Mouse (Mus musculus) heart, embryonic 10.5 days (tissue): Measurements from ENCODE around the gene Grid2. TPM values are rescaled to one million over a fixed set of nuclear protein-coding genes. Genes with fewer than 3 reads are reported as not detected.

ENCODE experiments used
- DNase-seq: peaks from one replicate; pipeline ENCODE4 v3.0.0-alpha.2; 2017; ENCODE audit warnings: low spot score
- H3K27ac ChIP-seq: fragments of 300-500 bp; sonication (generic); 2 replicates; pipeline ENCODE4 v1.5.1; 2016; ENCODE audit warnings: mild to moderate bottlenecking
- H3K27me3 ChIP-seq: fragments of 300-500 bp; sonication (generic); 2 replicates; pipeline ENCODE4 v1.6.1; 2016; ENCODE audit warnings: mild to moderate bottlenecking; ENCODE audit not compliant: poor library complexity, insufficient read depth, severe bottlenecking
- H3K36me3 ChIP-seq: fragments of 300-500 bp; sonication (generic); 2 replicates; pipeline ENCODE4 v1.6.1; 2016; ENCODE audit warnings: mild to moderate bottlenecking, moderate library complexity
- H3K4me1 ChIP-seq: fragments of 300-500 bp; sonication (generic); 2 replicates; pipeline ENCODE4 v1.6.1; 2016; ENCODE audit warnings: mild to moderate bottlenecking
- H3K4me3 ChIP-seq: fragments of 300-500 bp; sonication (generic); 2 replicates; pipeline ENCODE4 v1.5.1; 2016; ENCODE audit warnings: mild to moderate bottlenecking, moderate library complexity
- H3K9me3 ChIP-seq: fragments of 300-500 bp; sonication (generic); 2 replicates; pipeline ENCODE4 v1.6.1; 2016; ENCODE audit warnings: mild to moderate bottlenecking, moderate library complexity
- WGBS: fragments of 180-500 bp; shearing (Covaris S2); methylation state at CpG from one replicate; pipeline ENCODE4 v1.1.7; 2016; 5-methylcytosine and 5-hydroxymethylcytosine counted together
- polyA plus RNA-seq: library from polyadenylated mRNA; unstranded; fragments of >200 nt; fragmentation: Nextera tagmentation; extraction: Ambion mirVana; gene quantifications from 2 replicates; pipeline ENCODE4 v1.2.1, GENCODE M21; 2016

Gene Grid2
- polyA plus RNA-seq, 1 experiment from 2014 or later, result 0.60 TPM

- H3K27me3 ChIP-seq, result no peaks in the 10 kb centered on the region
- H3K9me3 ChIP-seq, result no peaks in the 10 kb centered on the region
- 86% methylated on average over 7 of the region's 7 CpGs for whole genome bisulfite sequencing
- DNase-seq, result no peak
- no peak overlapping the region for H3K27ac ChIP-seq
- H3K4me1 ChIP-seq, result no peaks in the 10 kb centered on the region
- no peak overlapping the region for H3K4me3 ChIP-seq
- no peaks in the 10 kb centered on the region for H3K36me3 ChIP-seq
Measured at GRCm38 (mm10) chr6:64148613-64149012, 892.9 kb downstream of the Grid2 start.

GRCm38 (mm10) chr6:64174995-64175612 lies 919.4 kb downstream of the Grid2 start:
- no peak for DNase-seq
- H3K27me3 ChIP-seq, result no peaks in the 10 kb centered on the region
- no peaks in the 10 kb centered on the region for H3K36me3 ChIP-seq
- no peaks in the 10 kb centered on the region for H3K9me3 ChIP-seq
- no peaks in the 10 kb centered on the region for H3K4me1 ChIP-seq
- WGBS, result 93% methylated on average over 1 of the region's 1 CpGs
- no peak overlapping the region for H3K27ac ChIP-seq
- no peak overlapping the region for H3K4me3 ChIP-seq

- H3K4me3 ChIP-seq, result no peak overlapping the region
- no peaks in the 10 kb centered on the region for H3K9me3 ChIP-seq
- H3K4me1 ChIP-seq, result no peaks in the 10 kb centered on the region
- 32% methylated on average over 1 of the region's 1 CpGs for WGBS
- H3K27me3 ChIP-seq, result no peaks in the 10 kb centered on the region
- peak; percentile 73 for DNase-seq
- no peak overlapping the region for H3K27ac ChIP-seq
- H3K36me3 ChIP-seq, result no peaks in the 10 kb centered on the region
Measured at GRCm38 (mm10) chr6:64193646-64194045, 938.0 kb downstream of the Grid2 start.

GRCm38 (mm10) chr6:64202396-64203122 lies 946.9 kb downstream of the Grid2 start:
- H3K36me3 ChIP-seq, result no peaks in the 10 kb centered on the region
- 44% methylated on average over 8 of the region's 8 CpGs for WGBS
- no peaks in the 10 kb centered on the region for H3K4me1 ChIP-seq
- no peak for DNase-seq
- H3K4me3 ChIP-seq, result no peak overlapping the region
- no peaks in the 10 kb centered on the region for H3K9me3 ChIP-seq
- H3K27ac ChIP-seq, result no peak overlapping the region
- no peaks in the 10 kb centered on the region for H3K27me3 ChIP-seq

GRCm38 (mm10) chr6:64236351-64236750 lies 980.7 kb downstream of the Grid2 start:
- no peak for DNase-seq
- Histone ChIP-seq H3K27me3 (no peaks in the 10 kb centered on the region), H3K4me1 (no peaks in the 10 kb centered on the region), H3K27ac (no peak overlapping the region), H3K4me3 (no peak overlapping the region), H3K9me3 (no peaks in the 10 kb centered on the region), H3K36me3 (no peaks in the 10 kb centered on the region)
- 73% methylated on average over 3 of the region's 3 CpGs for WGBS

- Histone ChIP-seq H3K27me3 (no peaks in the 10 kb centered on the region), H3K4me1 (no peaks in the 10 kb centered on the region), H3K9me3 (no peaks in the 10 kb centered on the region), H3K27ac (no peak overlapping the region), H3K36me3 (no peaks in the 10 kb centered on the region), H3K4me3 (no peak overlapping the region)
- 70% methylated on average over 1 of the region's 1 CpGs for WGBS
- no peak for DNase-seq
Measured at GRCm38 (mm10) chr6:64240526-64240925, 984.9 kb downstream of the Grid2 start.

GRCm38 (mm10) chr6:64245951-64246350 lies 990.3 kb downstream of the Grid2 start:
- H3K27ac ChIP-seq, result no peak overlapping the region
- no peak overlapping the region for H3K4me3 ChIP-seq
- H3K9me3 ChIP-seq, result no peaks in the 10 kb centered on the region
- H3K4me1 ChIP-seq, result no peaks in the 10 kb centered on the region
- H3K36me3 ChIP-seq, result no peaks in the 10 kb centered on the region
- 86% methylated on average over 1 of the region's 1 CpGs for WGBS
- no peak for DNase-seq
- no peaks in the 10 kb centered on the region for H3K27me3 ChIP-seq

GRCm38 (mm10) chr6:64251041-64251440 lies 995.4 kb downstream of the Grid2 start:
- H3K9me3 ChIP-seq, result no peaks in the 10 kb centered on the region
- 74% methylated on average over 1 of the region's 1 CpGs for WGBS
- no peaks in the 10 kb centered on the region for H3K36me3 ChIP-seq
- H3K4me1 ChIP-seq, result no peaks in the 10 kb centered on the region
- H3K4me3 ChIP-seq, result no peak overlapping the region
- DNase-seq, result no peak
- H3K27me3 ChIP-seq, result no peaks in the 10 kb centered on the region
- no peak overlapping the region for H3K27ac ChIP-seq

GRCm38 (mm10) chr6:64263517-64263916 lies 1007.8 kb downstream of the Grid2 start:
- DNase-seq, result no peak
- H3K27ac ChIP-seq, result no peak overlapping the region
- no peaks in the 10 kb centered on the region for H3K9me3 ChIP-seq
- no peaks in the 10 kb centered on the region for H3K27me3 ChIP-seq
- WGBS, result 80% methylated on average over 4 of the region's 4 CpGs
- H3K4me1 ChIP-seq, result no peaks in the 10 kb centered on the region
- no peak overlapping the region for H3K4me3 ChIP-seq
- H3K36me3 ChIP-seq, result no peaks in the 10 kb centered on the region

GRCm38 (mm10) chr6:64264224-64264623 lies 1008.5 kb downstream of the Grid2 start:
- no peaks in the 10 kb centered on the region for H3K4me1 ChIP-seq
- WGBS, result 83% methylated on average over 2 of the region's 2 CpGs
- DNase-seq, result no peak
- H3K36me3 ChIP-seq, result no peaks in the 10 kb centered on the region
- H3K9me3 ChIP-seq, result no peaks in the 10 kb centered on the region
- no peaks in the 10 kb centered on the region for H3K27me3 ChIP-seq
- H3K27ac ChIP-seq, result no peak overlapping the region
- H3K4me3 ChIP-seq, result no peak overlapping the region

- Histone ChIP-seq H3K4me1 (no peaks in the 10 kb centered on the region), H3K27ac (no peak overlapping the region), H3K27me3 (0 out of 2 replicates have a peak, but pooled peaks cover 4% of the 10 kb centered on the region), H3K9me3 (no peaks in the 10 kb centered on the region), H3K36me3 (no peaks in the 10 kb centered on the region), H3K4me3 (no peak overlapping the region)
- DNase-seq, result no peak
- WGBS, result 26% methylated on average over 2 of the region's 2 CpGs
Measured at GRCm38 (mm10) chr6:64274319-64275114, 1018.8 kb downstream of the Grid2 start.

GRCm38 (mm10) chr6:64279927-64280326 lies 1024.3 kb downstream of the Grid2 start:
- H3K9me3 ChIP-seq, result no peaks in the 10 kb centered on the region
- no peak for DNase-seq
- H3K27me3 ChIP-seq, result 0 out of 2 replicates have a peak, but pooled peaks cover 4% of the 10 kb centered on the region
- H3K4me3 ChIP-seq, result no peak overlapping the region
- H3K27ac ChIP-seq, result no peak overlapping the region
- no peaks in the 10 kb centered on the region for H3K4me1 ChIP-seq
- WGBS, result 82% methylated on average over 2 of the region's 2 CpGs
- no peaks in the 10 kb centered on the region for H3K36me3 ChIP-seq

- DNase-seq, result no peak
- no peaks in the 10 kb centered on the region for H3K4me1 ChIP-seq
- no peak overlapping the region for H3K27ac ChIP-seq
- H3K27me3 ChIP-seq, result no peaks in the 10 kb centered on the region
- H3K36me3 ChIP-seq, result no peaks in the 10 kb centered on the region
- WGBS, result 77% methylated on average over 1 of the region's 1 CpGs
- H3K9me3 ChIP-seq, result no peaks in the 10 kb centered on the region
- H3K4me3 ChIP-seq, result no peak overlapping the region
Measured at GRCm38 (mm10) chr6:64293761-64294160, 1038.1 kb downstream of the Grid2 start.
